In genomic region chr6:99509189-99509592, GRCm38 (mm10) we compare ENCODE assay signal across 8 mouse cellular contexts. TPM values are rescaled to one million over a fixed set of nuclear protein-coding genes. Genes with fewer than 3 reads are reported as not detected.
DNase-seq lines count a peak whose midpoint lies in the region; TF ChIP-seq lines count a peak whose summit lies in the region.
"Had no signal": no experiment of that assay in that cellular context is flagged by ENCODE, and none has a peak within 500 bp of the region (broad histone marks: within the 10 kb centered on the region; RNA-seq: fewer than 3 reads in every experiment).

No protein-coding gene starts in this region.

- 70% methylated on average over 9 of the region's 9 CpGs for WGBS in kidney, adult 2 months

- peak; percentile 36 for DNase-seq in kidney, adult 2 months
- DNase-seq in kidney, postnatal 10 days = no peak
- DNase-seq in brain, adult 2 months (ENCODE audit: low read depth, low spot score) = peak; percentile 95
- peak; percentile 76 for DNase-seq in cerebellum, adult 11 months
- DNase-seq in heart, postnatal 10 days = peak; percentile 54 to 63
- DNase-seq in thymus, postnatal 10 days (ENCODE audit: low spot score in 2 of 2) = no peak
- no peak for DNase-seq in retina, postnatal 1 day
- DNase-seq: liver, embryonic 13.5 days had no signal

- no peak for TF ChIP-seq POLR2A in kidney, adult 2 months (IDR thresholded peaks at IDR 0.05; ENCODE audit: low read depth, low read length)

- no peak overlapping the region for H3K27ac ChIP-seq in kidney, adult 2 months (ENCODE audit: insufficient read depth, low read depth, low read length)
- H3K27ac ChIP-seq: liver, embryonic 13.5 days had no signal

- H3K36me3 ChIP-seq in kidney, adult 2 months (ENCODE audit: control insufficient read depth, insufficient read depth, low read length) = 0 out of 2 replicates have a peak, but pooled peaks cover 1% of the 10 kb centered on the region

- H3K4me3 ChIP-seq in kidney, adult 2 months (ENCODE audit: insufficient read depth, low read depth, low read length) = no peak overlapping the region
- H3K4me3 ChIP-seq: liver, embryonic 13.5 days had no signal

- TF ChIP-seq CTCF in kidney, adult 2 months (conservative IDR thresholded peaks at IDR 0.05; ENCODE audit: insufficient read depth, insufficient read length, low read depth, low read length) = no peak

- H3K4me1 ChIP-seq in kidney, adult 2 months (ENCODE audit: control insufficient read depth, insufficient read depth, low read length) = no peaks in the 10 kb centered on the region

- no peaks in the 10 kb centered on the region for H3K27me3 ChIP-seq in kidney, adult 2 months (replicated peaks; ENCODE audit: control insufficient read depth, insufficient read depth, low read length)
- H3K27me3 ChIP-seq: liver, embryonic 13.5 days had no signal

- intact Hi-C loops in heart, postnatal 10 days (cut with DNase I) = no loop called here

RNA-seq across cellular contexts. Expression of gene Foxp1, which starts 13.3 kb away (rescaled TPM):
- 28.2 and 32.8 TPM in 2 replicates for polyA plus RNA-seq in kidney, adult 2 months (2012; rRNA removed)
- total RNA-seq in heart, postnatal 10 days (2021) = 10 to 100 TPM; 52.4 to 60.6 TPM

Comparison
In these comparisons a context has a peak if more than half of its experiments do, and no peak if none do; other contexts are left out.
1. DNase-seq: peak in kidney, adult 2 months (single experiment), brain, adult 2 months (single experiment), cerebellum, adult 11 months (single experiment) and heart, postnatal 10 days (2 of 2); none in kidney, postnatal 10 days (single experiment), thymus, postnatal 10 days (0 of 2) and retina, postnatal 1 day (single experiment).